Mouse (Mus musculus): ENCODE measurements around the gene Gm20388. TPM values are rescaled to one million over a fixed set of nuclear protein-coding genes. Genes with fewer than 3 reads are reported as not detected.

The Gm20388 gene
- polyA plus RNA-seq, 1 experiment from 2014 or later: 3.6 TPM

DNA sequence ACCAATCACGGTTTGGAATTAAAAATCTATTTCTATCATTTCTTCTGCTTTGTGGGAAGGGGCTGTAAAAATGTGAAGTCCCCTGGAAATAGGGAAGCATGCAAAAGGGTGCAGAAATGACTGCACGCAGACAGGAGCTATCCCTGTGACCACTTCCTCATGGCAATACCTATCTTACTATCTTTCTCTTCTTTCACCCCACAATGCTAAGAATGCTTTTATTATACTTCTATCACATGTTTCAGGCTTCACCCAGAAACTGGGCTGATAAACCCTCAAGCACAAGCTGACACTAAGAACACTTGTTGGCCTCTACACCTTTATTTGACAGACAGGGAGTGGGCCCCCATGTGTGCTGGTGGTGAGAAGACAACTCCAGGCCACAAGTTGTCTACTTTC lies 3021.9 kb downstream of the Gm20388 start:
- 89% methylated on average over 2 of the region's 2 CpGs for WGBS
- no peaks in the 10 kb centered on the region for H3K9me3 ChIP-seq

DNA sequence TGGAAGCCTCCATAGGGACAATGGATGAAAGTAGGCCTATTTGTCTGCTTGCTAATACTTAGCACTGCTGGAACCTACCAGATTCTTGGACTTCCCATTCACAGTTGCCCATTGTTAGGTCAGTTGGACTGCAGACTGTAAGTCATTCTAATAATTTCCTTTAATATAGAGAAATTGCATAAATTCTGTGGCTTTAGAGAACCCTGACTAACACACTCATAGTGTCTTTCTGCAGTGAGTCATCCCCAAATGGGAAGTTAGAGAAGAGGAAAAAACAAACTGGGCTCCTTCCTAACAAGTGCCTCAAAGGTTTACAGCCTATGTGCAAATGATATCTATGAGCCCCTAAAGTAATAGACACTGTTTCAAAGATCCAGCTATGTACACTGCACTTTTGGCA lies 3023.3 kb downstream of the Gm20388 start:
- 0 out of 2 replicates have a peak, but pooled peaks cover 2% of the 10 kb centered on the region for H3K36me3 ChIP-seq (replicated peaks)
- H3K9me3 ChIP-seq: no peaks in the 10 kb centered on the region
- H3K27ac ChIP-seq (replicated peaks): no peak overlapping the region
- DNase-seq (ENCODE audit: low spot score): no peak
- H3K27me3 ChIP-seq (replicated peaks; ENCODE audit: low read depth, poor library complexity, severe bottlenecking): no peaks in the 10 kb centered on the region
- H3K4me1 ChIP-seq: peaks cover 29% of the 10 kb centered on the region
- no peak overlapping the region for H3K4me3 ChIP-seq

More for the DNA sequence above, 3021.9 kb downstream of the Gm20388 start:
- H3K4me3 ChIP-seq: no peak overlapping the region
- H3K27ac ChIP-seq (replicated peaks): no peak overlapping the region
- DNase-seq (ENCODE audit: low spot score): no peak
- peaks cover 12% of the 10 kb centered on the region; the same call in 1 of the 2 replicates for H3K36me3 ChIP-seq (replicated peaks)
- no peaks in the 10 kb centered on the region for H3K27me3 ChIP-seq (replicated peaks; ENCODE audit: low read depth, poor library complexity, severe bottlenecking)
- peaks cover 15% of the 10 kb centered on the region for H3K4me1 ChIP-seq

DNA sequence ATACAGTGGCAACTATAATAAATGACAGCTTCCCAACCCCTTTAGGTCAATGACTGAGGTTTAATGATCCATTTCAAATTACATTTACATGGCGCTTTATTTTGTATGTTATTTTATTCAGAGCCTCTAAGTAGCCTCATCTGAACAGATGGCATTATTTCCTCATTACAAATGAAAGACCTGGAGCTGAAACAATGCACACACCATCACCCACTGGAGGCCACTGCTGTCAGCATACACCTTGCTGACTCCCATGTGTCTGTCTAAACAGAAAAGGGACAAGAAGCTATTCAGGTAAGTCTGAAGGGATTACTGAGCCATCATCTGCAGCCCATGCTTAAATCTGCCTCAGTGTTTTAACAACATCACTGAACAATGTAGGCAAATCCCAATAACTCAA lies 3024.5 kb downstream of the Gm20388 start:
- H3K27ac ChIP-seq (replicated peaks): no peak overlapping the region
- WGBS: 94% methylated on average over 1 of the region's 1 CpGs
- H3K9me3 ChIP-seq: no peaks in the 10 kb centered on the region

DNA sequence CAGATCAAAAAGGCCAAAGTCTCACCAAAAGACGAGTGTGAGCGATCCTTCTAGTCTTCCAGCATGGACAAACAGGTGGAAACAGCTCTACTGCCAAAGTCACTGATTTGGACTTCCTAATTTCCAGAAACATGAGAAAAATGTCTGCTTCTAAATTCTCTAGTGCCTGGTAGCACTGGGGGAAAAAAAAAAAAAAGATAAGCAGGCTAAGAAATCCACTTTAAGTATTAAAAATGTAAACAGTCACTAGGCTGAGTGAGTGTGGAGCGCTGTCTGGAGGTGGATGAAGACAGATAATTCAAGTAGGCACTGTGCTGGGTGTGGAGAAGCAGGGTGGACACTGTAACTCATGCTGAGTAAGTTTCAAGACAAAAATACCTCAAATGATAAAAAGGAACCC lies 3025.3 kb downstream of the Gm20388 start:
- Histone ChIP-seq H3K9me3 (no peaks in the 10 kb centered on the region), H3K36me3 (replicated peaks) (0 out of 2 replicates have a peak, but pooled peaks cover 2% of the 10 kb centered on the region), H3K27ac (replicated peaks) (no peak overlapping the region), H3K4me1 (peaks cover 33% of the 10 kb centered on the region), H3K4me3 (no peak overlapping the region), H3K27me3 (replicated peaks; ENCODE audit: low read depth, poor library complexity, severe bottlenecking) (no peaks in the 10 kb centered on the region)
- WGBS: 91% methylated on average over 3 of the region's 3 CpGs
- no peak for DNase-seq (ENCODE audit: low spot score)

More for the DNA sequence above, 3024.5 kb downstream of the Gm20388 start:
- 0 out of 2 replicates have a peak, but pooled peaks cover 2% of the 10 kb centered on the region for H3K36me3 ChIP-seq (replicated peaks)
- peaks cover 33% of the 10 kb centered on the region for H3K4me1 ChIP-seq
- no peak overlapping the region for H3K4me3 ChIP-seq
- DNase-seq (ENCODE audit: low spot score): no peak
- H3K27me3 ChIP-seq (replicated peaks; ENCODE audit: low read depth, poor library complexity, severe bottlenecking): no peaks in the 10 kb centered on the region

DNA sequence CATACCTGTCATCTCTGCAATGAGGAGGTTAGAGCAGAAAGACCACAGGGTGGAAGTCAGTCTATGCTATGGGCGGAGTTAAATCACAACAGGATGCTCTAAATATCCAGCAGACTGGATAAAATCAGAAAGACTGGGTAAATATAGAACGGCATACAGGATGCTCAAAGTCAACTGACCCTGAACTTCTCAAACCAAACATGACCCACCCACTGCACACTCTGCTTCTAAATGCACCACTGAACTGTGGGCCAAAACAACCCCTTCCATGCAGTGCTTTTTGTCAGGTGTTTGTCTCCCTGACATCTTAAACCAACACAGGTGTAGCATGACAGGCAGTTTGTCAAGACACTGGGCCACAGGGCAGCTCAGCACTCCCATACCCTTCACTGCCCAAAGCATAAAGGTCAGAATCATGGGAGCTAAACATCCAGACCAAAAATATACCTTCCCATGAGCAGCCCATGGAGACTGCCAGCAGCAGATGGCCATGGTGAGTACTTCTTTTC lies 3027.0 kb downstream of the Gm20388 start:
- Histone ChIP-seq H3K27me3 (replicated peaks; ENCODE audit: low read depth, poor library complexity, severe bottlenecking) (no peaks in the 10 kb centered on the region), H3K27ac (replicated peaks) (no peak overlapping the region; the same call in 1 of the 2 replicates), H3K36me3 (replicated peaks) (no peaks in the 10 kb centered on the region), H3K4me1 (peaks cover 26% of the 10 kb centered on the region), H3K9me3 (no peaks in the 10 kb centered on the region), H3K4me3 (no peak overlapping the region)
- 83% methylated on average over 2 of the region's 2 CpGs for WGBS
- no peak for DNase-seq (ENCODE audit: low spot score)

DNA sequence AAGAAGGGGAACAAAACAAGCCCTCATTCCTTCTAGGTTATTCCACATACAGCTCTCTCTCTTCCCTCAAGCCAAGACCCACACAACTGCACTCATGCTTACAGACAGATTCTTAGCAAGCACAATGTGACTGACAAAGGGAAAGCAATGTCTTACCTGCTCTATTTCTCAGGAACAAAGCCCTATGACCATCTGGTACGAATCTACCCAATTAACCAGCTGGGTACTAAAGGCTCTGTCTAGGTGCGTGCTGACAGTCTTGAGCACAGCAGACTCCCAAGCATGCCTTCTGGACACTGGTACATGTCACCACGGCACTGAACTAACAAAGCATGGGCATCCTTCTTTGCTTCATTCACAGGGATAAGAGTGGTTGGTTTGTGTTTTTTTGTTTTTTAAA lies 3027.5 kb downstream of the Gm20388 start:
- no peak for DNase-seq (ENCODE audit: low spot score)
- Histone ChIP-seq H3K4me1 (peaks cover 26% of the 10 kb centered on the region), H3K36me3 (replicated peaks) (no peaks in the 10 kb centered on the region), H3K9me3 (no peaks in the 10 kb centered on the region), H3K27ac (replicated peaks) (peak overlapping the region; percentile 19; the same call in 1 of the 2 replicates), H3K27me3 (replicated peaks; ENCODE audit: low read depth, poor library complexity, severe bottlenecking) (no peaks in the 10 kb centered on the region), H3K4me3 (no peak overlapping the region)
- WGBS: 75% methylated on average over 3 of the region's 3 CpGs

DNA sequence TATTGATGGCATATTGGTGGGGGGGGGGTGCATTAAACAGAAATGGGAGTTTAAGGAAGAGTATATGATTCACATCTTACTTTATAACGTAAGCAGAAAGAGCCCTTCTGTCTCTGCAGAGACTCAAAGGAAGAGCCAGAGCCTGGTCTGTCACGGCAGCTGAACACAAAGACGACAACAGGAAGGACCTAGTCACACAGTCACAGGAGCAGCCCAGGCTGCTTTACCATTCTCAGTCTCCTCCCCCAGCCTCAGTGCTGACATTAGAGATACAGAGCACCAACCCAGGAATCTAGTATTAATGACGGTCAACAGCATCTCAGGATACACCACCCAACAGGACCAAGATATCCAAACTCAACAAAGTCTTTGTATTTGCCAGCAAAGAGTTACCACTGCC lies 3027.9 kb downstream of the Gm20388 start:
- 54% methylated on average over 4 of the region's 4 CpGs for WGBS
- H3K27ac ChIP-seq (replicated peaks): no peak overlapping the region

DNA sequence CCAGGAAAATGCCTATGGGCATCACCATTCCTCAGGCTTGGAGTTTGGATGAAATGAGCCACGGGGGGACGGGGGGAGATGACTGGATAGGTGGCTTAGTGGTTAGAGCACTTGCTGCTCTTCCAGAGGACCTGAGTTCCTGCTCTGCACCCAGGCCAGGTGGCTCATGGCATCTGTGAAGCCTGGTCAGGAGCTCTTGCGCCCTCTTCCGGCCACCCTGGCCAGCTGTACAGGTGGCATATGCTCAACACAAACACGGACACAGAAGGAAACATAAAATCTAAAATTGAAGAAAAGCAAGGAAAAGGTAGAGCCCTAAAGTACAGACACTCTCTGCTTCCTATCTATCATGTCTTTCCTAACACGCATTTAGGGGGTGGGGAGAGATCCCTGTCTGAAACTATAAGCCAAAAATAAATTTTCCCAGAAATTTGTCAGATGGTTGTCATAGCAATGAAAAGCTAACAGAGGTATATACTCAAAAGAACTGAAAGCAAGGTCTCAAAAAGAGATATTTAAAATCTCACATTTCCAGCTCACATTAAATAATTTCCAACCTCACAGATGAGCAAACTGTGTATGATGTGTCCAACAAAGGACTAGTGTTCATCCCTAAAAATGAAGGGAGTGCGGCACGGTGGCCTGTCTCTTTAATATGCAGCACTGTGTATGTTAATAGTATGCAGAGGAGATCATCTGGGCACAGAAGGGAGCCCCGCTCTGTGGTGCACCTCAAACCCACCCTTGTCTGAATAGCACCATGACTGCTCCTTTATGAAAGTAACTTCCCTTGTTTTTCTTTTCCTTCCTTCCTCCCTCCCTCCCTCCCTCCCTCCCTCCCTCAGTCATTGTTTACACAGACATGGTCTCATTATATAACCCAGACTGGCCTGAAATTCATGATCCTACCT lies 3032.4 kb downstream of the Gm20388 start:
- H3K9me3 ChIP-seq: no peaks in the 10 kb centered on the region
- 86% methylated on average over 9 of the region's 9 CpGs for WGBS
- peaks cover 16% of the 10 kb centered on the region for H3K4me1 ChIP-seq
- H3K36me3 ChIP-seq (replicated peaks): no peaks in the 10 kb centered on the region
- H3K4me3 ChIP-seq: no peak overlapping the region
- no peak overlapping the region for H3K27ac ChIP-seq (replicated peaks)
- H3K27me3 ChIP-seq (replicated peaks; ENCODE audit: low read depth, poor library complexity, severe bottlenecking): no peaks in the 10 kb centered on the region
- no peak for DNase-seq (ENCODE audit: low spot score)

More for the DNA sequence above, 3027.9 kb downstream of the Gm20388 start:
- H3K36me3 ChIP-seq (replicated peaks): no peaks in the 10 kb centered on the region
- no peak for DNase-seq (ENCODE audit: low spot score)
- H3K9me3 ChIP-seq: no peaks in the 10 kb centered on the region
- H3K4me1 ChIP-seq: peaks cover 29% of the 10 kb centered on the region
- H3K4me3 ChIP-seq: no peak overlapping the region
- no peaks in the 10 kb centered on the region for H3K27me3 ChIP-seq (replicated peaks; ENCODE audit: low read depth, poor library complexity, severe bottlenecking)

DNA sequence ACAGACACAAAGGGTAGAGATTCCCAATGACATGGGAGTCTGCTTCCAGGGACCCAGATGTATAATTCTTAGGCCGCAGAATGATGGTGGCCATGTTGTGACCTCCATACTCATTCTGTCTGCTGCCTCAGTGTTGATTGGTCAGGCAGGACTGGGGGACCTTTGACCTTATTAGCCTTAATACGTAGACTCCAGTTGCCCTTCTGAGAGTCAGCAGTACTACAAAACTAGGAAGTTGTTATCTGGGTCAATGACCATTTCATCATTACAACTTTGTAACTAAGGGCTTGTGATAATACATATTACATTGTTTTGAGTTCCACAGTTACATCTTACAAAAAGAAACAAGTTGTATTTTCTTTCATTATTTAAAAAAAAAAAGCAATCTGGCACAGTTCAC lies 3035.1 kb downstream of the Gm20388 start:
- no peaks in the 10 kb centered on the region for H3K9me3 ChIP-seq
- WGBS: 65% methylated on average over 2 of the region's 2 CpGs
- no peak for DNase-seq (ENCODE audit: low spot score)
- no peaks in the 10 kb centered on the region for H3K27me3 ChIP-seq (replicated peaks; ENCODE audit: low read depth, poor library complexity, severe bottlenecking)
- no peak overlapping the region for H3K4me3 ChIP-seq
- no peaks in the 10 kb centered on the region for H3K36me3 ChIP-seq (replicated peaks)
- no peak overlapping the region for H3K27ac ChIP-seq (replicated peaks)
- peaks cover 11% of the 10 kb centered on the region for H3K4me1 ChIP-seq

DNA sequence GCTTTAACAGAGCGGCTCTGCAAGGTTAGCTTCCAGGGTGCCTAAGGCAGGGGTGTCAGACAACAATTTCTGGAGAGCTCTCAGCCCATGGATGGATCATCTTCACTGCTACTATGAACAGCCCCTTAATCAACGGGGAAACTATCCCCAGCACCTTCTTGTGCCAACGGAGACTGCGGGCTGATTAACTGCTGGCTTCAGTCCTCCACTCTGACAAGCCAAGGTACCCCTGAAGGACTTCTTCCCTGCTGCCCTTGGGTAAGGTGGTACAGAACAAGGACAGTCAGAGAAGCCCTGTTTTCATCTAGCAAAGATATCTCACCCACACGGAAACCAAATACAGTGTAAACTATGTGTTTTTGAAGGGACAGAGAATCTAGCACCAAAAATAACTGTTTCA lies 3039.1 kb downstream of the Gm20388 start:
- H3K4me3 ChIP-seq: no peak overlapping the region
- WGBS: 83% methylated on average over 5 of the region's 5 CpGs

DNA sequence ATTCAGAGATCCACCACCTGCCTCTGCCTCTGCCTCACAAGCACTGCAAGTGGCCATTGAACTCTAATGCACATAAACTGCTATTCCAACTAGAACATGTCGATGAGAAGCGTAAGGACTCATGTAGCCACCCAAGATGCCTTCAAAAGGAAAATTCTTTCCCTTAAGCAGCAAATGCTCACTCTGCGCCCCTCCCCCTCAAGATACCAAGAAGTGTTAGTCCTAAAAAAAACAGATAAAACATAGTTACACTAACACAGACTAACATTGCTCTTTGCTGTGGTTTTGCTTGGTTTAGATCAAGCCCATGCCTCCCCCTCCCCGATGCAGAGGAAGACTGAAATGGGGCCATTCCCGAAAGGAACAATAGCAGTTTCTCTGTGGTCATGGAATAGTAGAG lies 3040.8 kb downstream of the Gm20388 start:
- WGBS: 92% methylated on average over 5 of the region's 5 CpGs
- Histone ChIP-seq H3K4me1 (peaks cover 16% of the 10 kb centered on the region), H3K4me3 (no peak overlapping the region), H3K9me3 (no peaks in the 10 kb centered on the region), H3K27ac (replicated peaks) (no peak overlapping the region), H3K27me3 (replicated peaks; ENCODE audit: low read depth, poor library complexity, severe bottlenecking) (no peaks in the 10 kb centered on the region), H3K36me3 (replicated peaks) (no peaks in the 10 kb centered on the region)
- no peak for DNase-seq (ENCODE audit: low spot score)

More for the DNA sequence above, 3039.1 kb downstream of the Gm20388 start:
- H3K4me1 ChIP-seq: peaks cover 11% of the 10 kb centered on the region
- H3K9me3 ChIP-seq: no peaks in the 10 kb centered on the region
- H3K27me3 ChIP-seq (replicated peaks; ENCODE audit: low read depth, poor library complexity, severe bottlenecking): no peaks in the 10 kb centered on the region
- H3K36me3 ChIP-seq (replicated peaks): no peaks in the 10 kb centered on the region
- no peak for DNase-seq (ENCODE audit: low spot score)
- H3K27ac ChIP-seq (replicated peaks): no peak overlapping the region

DNA sequence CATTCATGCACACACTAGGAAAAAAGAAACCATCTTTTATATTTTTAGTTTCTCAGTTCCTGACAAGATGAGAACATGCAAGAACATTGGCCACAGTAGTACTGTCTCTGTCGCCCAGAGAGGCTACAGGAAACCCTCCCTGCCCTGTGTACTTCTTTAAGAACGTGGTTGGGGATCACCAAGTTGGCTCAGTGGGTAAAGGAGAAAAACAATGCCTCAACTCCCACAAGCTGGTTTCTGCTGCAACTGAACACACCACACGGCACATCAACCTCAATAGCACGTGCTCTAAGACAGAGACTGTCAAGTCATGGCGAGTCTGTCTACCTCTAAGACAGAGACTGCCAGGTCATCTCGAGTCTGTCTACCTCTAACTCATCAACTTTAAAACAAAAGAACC lies 3042.4 kb downstream of the Gm20388 start:
- WGBS: 93% methylated on average over 6 of the region's 6 CpGs
- Histone ChIP-seq H3K4me1 (peaks cover 16% of the 10 kb centered on the region), H3K27ac (replicated peaks) (no peak overlapping the region), H3K4me3 (no peak overlapping the region), H3K9me3 (no peaks in the 10 kb centered on the region), H3K27me3 (replicated peaks; ENCODE audit: low read depth, poor library complexity, severe bottlenecking) (no peaks in the 10 kb centered on the region), H3K36me3 (replicated peaks) (no peaks in the 10 kb centered on the region)
- DNase-seq (ENCODE audit: low spot score): no peak

Measured in embryonic facial prominence, embryonic 10.5 days (tissue).